Mouse (Mus musculus) liver, adult 2 months (tissue): Measurements from ENCODE around the gene Nol10. TPM values are rescaled to one million over a fixed set of nuclear protein-coding genes. Genes with fewer than 3 reads are reported as not detected.
A peak's percentile ranks its signal among the peaks of the same experiment; 100 is the strongest.

ENCODE experiments used
- DNase-seq: peaks from one replicate; pipeline ENCODE4 v3.0.0-alpha.2; 2011; ENCODE audit warnings: low read depth, low spot score; ENCODE audit errors: extremely low read depth
- H3K27ac ChIP-seq: fragments of 200-500 bp; replicated peaks from 2 replicates; pipeline ENCODE4 v1.5.1; 2012; ENCODE audit warnings: low read depth, mild to moderate bottlenecking, control low read depth, inconsistent platforms, low read length; ENCODE audit not compliant: insufficient read depth
- H3K27me3 ChIP-seq: fragments of 200-500 bp; 2 replicates; pipeline ENCODE4 v1.6.1; 2012; ENCODE audit warnings: mild to moderate bottlenecking, moderate library complexity, low read length, inconsistent platforms; ENCODE audit not compliant: control insufficient read depth, insufficient read depth
- H3K36me3 ChIP-seq: fragments of 200-500 bp; 2 replicates; pipeline ENCODE4 v1.6.1; 2012; ENCODE audit warnings: low read length, inconsistent platforms; ENCODE audit not compliant: control insufficient read depth, insufficient read depth
- H3K4me1 ChIP-seq: fragments of 200-500 bp; 2 replicates; pipeline ENCODE4 v1.6.1; 2011; ENCODE audit warnings: low read length; ENCODE audit not compliant: control insufficient read depth, insufficient read depth
- H3K4me3 ChIP-seq: fragments of 200-500 bp; 2 replicates; pipeline ENCODE4 v1.5.1; 2011; ENCODE audit warnings: low read depth, mild to moderate bottlenecking, control low read depth, low read length, moderate library complexity; ENCODE audit not compliant: insufficient read depth
- H3K79me2 ChIP-seq: fragments of 200-500 bp; 2 replicates; pipeline ENCODE4 v1.6.1; 2012; ENCODE audit warnings: inconsistent platforms, mild to moderate bottlenecking, low read length, moderate library complexity; ENCODE audit not compliant: control insufficient read depth, insufficient read depth
- H3K9ac ChIP-seq: fragments of 200-500 bp; 2 replicates; pipeline ENCODE4 v1.6.1; 2012; ENCODE audit warnings: low read depth, mild to moderate bottlenecking, control low read depth, inconsistent platforms, low read length
- CTCF ChIP-seq: fragments of 200-500 bp; IDR thresholded peaks from 2 replicates; pipeline ENCODE4 v1.5.1; 2011; ENCODE audit warnings: low read depth, low read length, control low read depth
- POLR2A ChIP-seq: fragments of 200-500 bp; IDR thresholded peaks from 2 replicates; pipeline ENCODE4 v1.6.1; 2011; ENCODE audit warnings: low read length, control low read depth; ENCODE audit not compliant: insufficient read depth; ENCODE audit errors: extremely low read depth
- WGBS: fragments of 180-500 bp; shearing (Covaris S2); methylation state at CpG from one replicate; pipeline ENCODE4 v1.1.7; 2018; 5-methylcytosine and 5-hydroxymethylcytosine counted together
- polyA plus RNA-seq: library from polyadenylated mRNA; depleted of rRNA; stranded (reverse); fragments of >200 nt; gene quantifications from 2 replicates; pipeline ENCODE4 v1.2.3, GENCODE M21; 2012
- total RNA-seq: library from RNA; depleted of rRNA; stranded (reverse); fragments of >200 nt; gene quantifications from 2 replicates; pipeline ENCODE4 v1.2.3, GENCODE M21; 2014

The Nol10 gene
- total and polyA plus RNA-seq, 2 experiments, result 1.8 to 2.3 TPM

DNA sequence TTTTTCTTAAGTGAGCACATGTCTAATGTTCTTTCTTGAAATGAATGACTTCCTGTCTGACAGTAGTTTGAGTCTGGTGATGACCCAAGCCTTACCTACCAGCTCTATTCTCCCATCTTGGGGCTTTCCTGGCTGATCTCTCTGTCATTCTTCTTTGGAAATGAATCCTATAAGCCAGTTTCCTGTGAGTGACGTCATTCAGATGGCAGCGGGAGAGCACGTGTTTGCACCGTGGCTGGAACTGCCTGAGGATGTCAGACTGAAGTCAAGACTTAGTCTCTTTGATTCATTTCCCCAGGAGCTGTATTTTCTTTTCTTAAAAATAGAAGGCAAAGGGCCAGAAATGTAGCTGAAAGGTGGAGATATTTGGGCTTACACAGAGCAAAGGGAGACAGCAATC, 42.3 kb downstream of the Nol10 start:
- TF ChIP-seq CTCF (no peak), POLR2A (no peak)
- H3K27ac ChIP-seq, result no peak overlapping the region
- H3K4me1 ChIP-seq, result peaks cover 2% of the 10 kb centered on the region; the same call in 1 of the 2 replicates
- no peak overlapping the region for H3K4me3 ChIP-seq
- H3K27me3 ChIP-seq, result no peaks in the 10 kb centered on the region
- H3K36me3 ChIP-seq, result peaks cover 3% of the 10 kb centered on the region
- H3K9ac ChIP-seq, result no peak overlapping the region
- DNase-seq, result no peak
- WGBS, result 63% methylated on average over 4 of the region's 4 CpGs
- no peaks in the 10 kb centered on the region; the same call in 1 of the 2 replicates for H3K79me2 ChIP-seq

DNA sequence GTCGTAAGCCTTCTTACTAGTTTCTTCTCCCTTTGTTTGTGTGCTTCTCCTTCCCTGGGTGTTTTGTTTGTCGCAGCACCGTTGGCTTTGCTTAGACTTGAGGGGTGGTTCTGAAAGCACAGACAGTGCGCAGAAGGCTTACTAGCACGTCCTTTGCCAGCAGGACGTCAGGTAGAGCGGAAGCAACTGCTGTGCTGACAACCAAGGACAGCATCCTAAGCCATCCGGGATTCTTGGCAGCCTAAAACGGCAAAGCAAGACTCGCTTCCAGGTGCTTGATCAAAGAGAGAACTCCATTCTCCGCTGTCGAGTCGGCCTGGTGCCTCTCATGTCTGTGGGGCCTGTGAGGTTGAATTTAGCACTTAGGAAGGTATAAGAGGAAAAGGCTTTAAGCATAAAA, 44.9 kb downstream of the Nol10 start:
- no peak overlapping the region for H3K4me3 ChIP-seq
- H3K79me2 ChIP-seq, result no peaks in the 10 kb centered on the region; the same call in 1 of the 2 replicates
- H3K9ac ChIP-seq, result no peak overlapping the region
- no peaks in the 10 kb centered on the region for H3K27me3 ChIP-seq
- peaks cover 3% of the 10 kb centered on the region for H3K36me3 ChIP-seq
- WGBS, result 90% methylated on average over 13 of the region's 13 CpGs
- peaks cover 2% of the 10 kb centered on the region; the same call in 1 of the 2 replicates for H3K4me1 ChIP-seq
- DNase-seq, result no peak
- no peak overlapping the region for H3K27ac ChIP-seq
- TF ChIP-seq POLR2A (no peak), CTCF (no peak)

GRCm38 (mm10) chr12:17397150-17397549, 48.9 kb downstream of the Nol10 start:
- H3K27me3 ChIP-seq, result no peaks in the 10 kb centered on the region
- DNase-seq, result no peak
- 80% methylated on average over 2 of the region's 2 CpGs for WGBS
- no peak overlapping the region for H3K4me3 ChIP-seq
- TF ChIP-seq CTCF (no peak), POLR2A (no peak)
- no peak overlapping the region for H3K27ac ChIP-seq
- no peak overlapping the region for H3K9ac ChIP-seq
- H3K4me1 ChIP-seq, result peaks cover 4% of the 10 kb centered on the region
- H3K36me3 ChIP-seq, result peaks cover 3% of the 10 kb centered on the region
- no peaks in the 10 kb centered on the region; the same call in 1 of the 2 replicates for H3K79me2 ChIP-seq

DNA sequence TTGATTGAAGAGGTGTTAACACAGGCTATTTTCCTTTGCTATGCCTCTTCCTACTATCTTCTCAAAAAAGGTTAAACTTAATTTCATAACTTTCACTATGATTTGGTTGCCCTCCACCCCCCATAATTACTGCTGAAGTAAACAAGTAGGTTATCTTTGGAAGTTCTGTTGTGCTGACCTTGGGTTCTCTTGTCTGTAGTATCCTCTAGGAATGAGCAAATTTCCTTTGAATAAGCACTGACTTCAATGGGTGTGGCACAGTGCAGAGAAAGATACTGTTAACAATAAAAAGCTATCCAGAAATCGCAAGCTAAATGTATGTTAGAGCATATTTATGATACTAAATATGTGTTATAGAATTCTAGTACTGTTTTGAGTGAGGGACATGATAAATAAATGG, 53.2 kb downstream of the Nol10 start:
- Histone ChIP-seq H3K79me2 (no peaks in the 10 kb centered on the region), H3K4me3 (no peak overlapping the region), H3K4me1 (peaks cover 4% of the 10 kb centered on the region), H3K27ac (no peak overlapping the region), H3K36me3 (peaks cover 16% of the 10 kb centered on the region), H3K9ac (no peak overlapping the region), H3K27me3 (no peaks in the 10 kb centered on the region)
- 84% methylated on average over 1 of the region's 1 CpGs for WGBS
- TF ChIP-seq POLR2A (no peak), CTCF (no peak)
- DNase-seq, result no peak

DNA sequence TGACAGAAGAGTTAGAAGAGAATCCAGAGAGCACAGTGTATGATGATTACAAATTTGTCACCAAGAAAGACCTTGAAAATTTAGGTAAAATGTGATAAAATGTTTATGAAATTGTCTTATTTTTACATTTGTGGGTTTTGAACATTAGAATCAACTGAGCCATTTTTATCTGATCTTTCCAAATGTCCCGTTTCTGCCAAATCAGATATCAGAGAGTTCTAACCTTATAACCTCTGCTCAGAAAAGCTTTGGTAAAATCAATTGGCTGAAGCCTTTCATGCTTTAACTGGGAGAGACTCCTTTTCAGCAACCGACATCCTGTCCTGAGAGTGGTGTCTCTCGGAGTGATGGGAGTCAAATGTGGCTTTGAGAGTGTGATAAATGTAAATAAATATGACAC, 53.9 kb downstream of the Nol10 start:
- no peaks in the 10 kb centered on the region for H3K27me3 ChIP-seq
- 15% methylated on average over 3 of the region's 3 CpGs for WGBS
- peaks cover 4% of the 10 kb centered on the region for H3K4me1 ChIP-seq
- no peak for TF ChIP-seq POLR2A
- no peak for TF ChIP-seq CTCF
- no peaks in the 10 kb centered on the region for H3K79me2 ChIP-seq
- no peak overlapping the region for H3K9ac ChIP-seq
- H3K27ac ChIP-seq, result 0 out of 2 replicates have a peak overlapping the region, but pooled peaks have one; percentile 51
- H3K4me3 ChIP-seq, result no peak overlapping the region
- DNase-seq, result peak; percentile 84
- peaks cover 19% of the 10 kb centered on the region for H3K36me3 ChIP-seq

DNA sequence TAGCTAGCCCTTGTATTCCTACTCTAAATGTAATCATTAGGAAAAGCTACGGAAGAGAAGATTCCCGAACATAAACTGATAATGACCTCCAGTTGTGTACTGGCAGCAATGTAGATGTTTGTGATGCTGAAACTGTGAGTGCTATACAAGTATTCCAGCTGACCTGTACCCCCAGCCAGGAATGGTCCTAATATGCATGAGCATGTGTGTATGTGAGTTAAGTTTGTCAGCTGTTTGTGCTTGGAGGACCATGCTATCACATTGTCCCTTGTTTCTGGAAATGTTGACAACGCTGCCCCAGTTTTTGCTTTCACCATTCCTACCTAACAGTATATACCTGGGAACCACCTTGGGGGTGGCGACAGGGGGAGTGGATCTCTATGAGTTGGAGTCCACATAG, 55.7 kb downstream of the Nol10 start:
- H3K4me3 ChIP-seq, result no peak overlapping the region
- H3K36me3 ChIP-seq, result peaks cover 24% of the 10 kb centered on the region
- no peaks in the 10 kb centered on the region for H3K79me2 ChIP-seq
- no peaks in the 10 kb centered on the region for H3K27me3 ChIP-seq
- TF ChIP-seq CTCF, result no peak
- DNase-seq, result no peak
- no peak overlapping the region for H3K9ac ChIP-seq
- 97% methylated on average over 4 of the region's 4 CpGs for WGBS
- no peak overlapping the region for H3K27ac ChIP-seq
- H3K4me1 ChIP-seq, result peaks cover 4% of the 10 kb centered on the region
